Mouse (Mus musculus) lung, postnatal 0 days (tissue): ENCODE measurements around the gene Wnt7a.

Source experiments
- CTCF ChIP-seq: IDR thresholded peaks from 2 replicates; pipeline ENCODE4 v1.5.1; 2016; ENCODE audit warnings: antibody characterized with exemption, mild to moderate bottlenecking
- EP300 ChIP-seq: IDR thresholded peaks from 2 replicates; pipeline ENCODE4 v1.6.1; 2016; ENCODE audit warnings: antibody characterized with exemption, mild to moderate bottlenecking, control low read depth

DNA sequence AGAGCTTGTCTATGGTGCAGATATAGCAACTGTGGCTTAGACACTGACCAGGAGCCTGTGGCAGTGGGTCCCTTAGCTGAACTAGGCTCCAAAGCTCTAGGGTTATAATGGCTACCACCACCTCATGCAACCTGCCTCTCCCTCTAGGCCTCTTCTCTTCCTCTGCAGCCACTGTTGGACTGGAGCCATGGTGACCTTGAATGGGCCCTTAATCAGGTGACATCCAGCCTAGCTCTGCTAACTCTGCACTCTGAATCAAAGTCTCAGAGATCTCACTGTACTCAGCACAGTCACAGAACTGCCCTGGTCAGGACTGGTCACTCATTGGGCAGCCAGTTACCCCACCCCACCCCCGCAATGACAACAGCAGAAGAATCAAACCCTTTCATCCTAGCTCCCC lies 44.4 kb downstream of the Wnt7a start:
- TF ChIP-seq EP300 (no peak), CTCF (no peak)
